Mouse (Mus musculus) MEL (cell line): Measurements from ENCODE around the gene Vps35l. TPM values are rescaled to one million over a fixed set of nuclear protein-coding genes. Genes with fewer than 3 reads are reported as not detected.

Experiments used
- DNase-seq: peaks from one replicate; pipeline ENCODE4 v3.0.0; 2011; ENCODE audit warnings: low read depth, low spot score
- H3K27ac ChIP-seq: 2 replicates; pipeline ENCODE4 v1.5.1; 2012; ENCODE audit warnings: low read depth, mild to moderate bottlenecking, control low read depth, low read length, moderate library complexity; ENCODE audit not compliant: control insufficient read depth
- H3K27me3 ChIP-seq, 2 experiments: fragments of 150-350 bp in 1 of 2; sonication (generic) in 1 of 2; 2 replicates each; pipeline ENCODE4 v1.6.1; 2012; ENCODE audit warnings: low read length in 2 of 2, mild to moderate bottlenecking in 2 of 2, improper control_type of control experiment in 1 of 2, moderate library complexity in 1 of 2; ENCODE audit not compliant: insufficient read depth in 2 of 2, control insufficient read depth in 1 of 2
- H3K36me3 ChIP-seq, 2 experiments: 2 replicates each; pipeline ENCODE4 v1.6.1; 2012 to 2014; ENCODE audit warnings: low read length in 2 of 2, improper control_type of control experiment in 1 of 2, inconsistent platforms in 1 of 2, mild to moderate bottlenecking in 1 of 2; ENCODE audit not compliant: insufficient read depth in 2 of 2, control insufficient read depth in 1 of 2
- H3K4me1 ChIP-seq, 2 experiments: fragments of 150-350 bp in 1 of 2; sonication (generic) in 1 of 2; 2 replicates each; pipeline ENCODE4 v1.6.1; 2012; ENCODE audit warnings: low read length in 2 of 2, improper control_type of control experiment in 1 of 2, mild to moderate bottlenecking in 1 of 2; ENCODE audit not compliant: insufficient read depth in 2 of 2, control insufficient read depth in 1 of 2
- H3K4me3 ChIP-seq, 2 experiments: fragments of 150-350 bp in 1 of 2; sonication (generic) in 1 of 2; 2 replicates each; pipeline ENCODE4 v1.5.1; 2012; ENCODE audit warnings: low read depth in 2 of 2, low read length in 2 of 2, mild to moderate bottlenecking in 2 of 2, moderate library complexity in 2 of 2, control low read depth in 1 of 2, improper control_type of control experiment in 1 of 2; ENCODE audit not compliant: control insufficient read depth in 1 of 2, insufficient read depth in 1 of 2
- H3K79me2 ChIP-seq: 2 replicates; pipeline ENCODE4 v1.6.1; 2012; ENCODE audit warnings: mild to moderate bottlenecking, low read length, moderate library complexity; ENCODE audit not compliant: control insufficient read depth, poor library complexity, insufficient read depth
- H3K9ac ChIP-seq: 2 replicates; pipeline ENCODE4 v1.6.1; 2012; ENCODE audit warnings: low read depth, mild to moderate bottlenecking, control low read depth, low read length, moderate library complexity; ENCODE audit not compliant: control insufficient read depth, poor library complexity, severe bottlenecking
- H3K9me3 ChIP-seq: fragments of 150-350 bp; sonication (generic); replicated peaks from 2 replicates; pipeline ENCODE4 v1.6.1; 2012; ENCODE audit warnings: mild to moderate bottlenecking, low read length, improper control_type of control experiment, moderate library complexity; ENCODE audit not compliant: insufficient read depth
- CHD1 ChIP-seq: IDR thresholded peaks from 2 replicates; pipeline ENCODE4 v1.6.1; 2012; ENCODE audit warnings: low read depth, mild to moderate bottlenecking, inconsistent platforms, low read length, improper control_type of control experiment
- E2F4 ChIP-seq: IDR thresholded peaks from 2 replicates; pipeline ENCODE4 v1.6.1; 2011; ENCODE audit warnings: low read depth, low read length, improper control_type of control experiment, borderline replicate concordance
- EP300 ChIP-seq, 2 experiments: IDR thresholded peaks; 2 replicates each; pipeline ENCODE4 v1.6.1; 2011; ENCODE audit warnings: improper control_type of control experiment in 2 of 2, low read length in 2 of 2, low read depth in 1 of 2, mild to moderate bottlenecking in 1 of 2
- ETS1 ChIP-seq: IDR thresholded peaks from 2 replicates; pipeline ENCODE4 v1.6.1; 2012; ENCODE audit warnings: low read depth, mild to moderate bottlenecking, inconsistent platforms, low read length, improper control_type of control experiment, moderate library complexity
- KAT2A ChIP-seq: conservative IDR thresholded peaks from 2 replicates; pipeline ENCODE4 v1.6.1; 2012; ENCODE audit warnings: low read depth, low read length, improper control_type of control experiment, inconsistent platforms
- MAFK ChIP-seq: IDR thresholded peaks from 2 replicates; pipeline ENCODE4 v1.6.1; 2011; ENCODE audit warnings: low read depth, mild to moderate bottlenecking, low read length, improper control_type of control experiment, borderline replicate concordance
- MYB ChIP-seq: IDR thresholded peaks from 2 replicates; pipeline ENCODE4 v1.6.1; 2011; ENCODE audit warnings: mild to moderate bottlenecking, low read depth, low read length, improper control_type of control experiment
- MYC ChIP-seq: IDR thresholded peaks from 2 replicates; pipeline ENCODE4 v1.6.1; 2011; ENCODE audit warnings: low read depth, mild to moderate bottlenecking, low read length, improper control_type of control experiment, moderate library complexity
- RAD21 ChIP-seq: IDR thresholded peaks from 2 replicates; pipeline ENCODE4 v1.6.1; 2011; ENCODE audit warnings: mild to moderate bottlenecking, low read depth, low read length, improper control_type of control experiment
- SIN3A ChIP-seq: IDR thresholded peaks from 2 replicates; pipeline ENCODE4 v1.6.1; 2012; ENCODE audit warnings: low read length, improper control_type of control experiment, inconsistent platforms
- TCF12 ChIP-seq: IDR thresholded peaks from 2 replicates; pipeline ENCODE4 v1.6.1; 2014; ENCODE audit warnings: low read depth, mild to moderate bottlenecking, inconsistent platforms, low read length, improper control_type of control experiment, moderate library complexity
- USF1 ChIP-seq: IDR thresholded peaks from 2 replicates; pipeline ENCODE4 v1.6.1; 2014; ENCODE audit warnings: low read depth, mild to moderate bottlenecking, inconsistent platforms, low read length, improper control_type of control experiment, moderate library complexity
- ZC3H11A ChIP-seq: IDR thresholded peaks from 2 replicates; pipeline ENCODE4 v1.6.1; 2012; ENCODE audit warnings: low read depth, mild to moderate bottlenecking, inconsistent platforms, low read length, improper control_type of control experiment
- ZMIZ1 ChIP-seq: IDR thresholded peaks from 2 replicates; pipeline ENCODE4 v1.6.1; 2012; ENCODE audit warnings: low read depth, mild to moderate bottlenecking, inconsistent platforms, low read length, improper control_type of control experiment, moderate library complexity
- polyA plus RNA-seq, 2 experiments: library from polyadenylated mRNA; stranded (reverse) in 1 of 2; unstranded in 1 of 2; fragments of >175 nt in 1 of 2; fragments of >200 nt in 1 of 2; gene quantifications; 2 replicates each; pipeline versions ENCODE4 v1.2.1 to v1.2.4; 2012; ENCODE audit warnings: low replicate concordance in 2 of 2, low read depth in 1 of 2; ENCODE audit not compliant: insufficient read length in 2 of 2, insufficient read depth in 1 of 2, missing spikeins in 1 of 2
- total RNA-seq: library from RNA; depleted of rRNA; stranded (reverse); fragments of 300-350 nt; gene quantifications from 2 replicates; pipeline ENCODE4 v1.2.3, GENCODE M21; 2012

The Vps35l gene
- total and polyA plus RNA-seq, 3 experiments: 37.6 to 87.4 TPM; not detected in 1

DNA sequence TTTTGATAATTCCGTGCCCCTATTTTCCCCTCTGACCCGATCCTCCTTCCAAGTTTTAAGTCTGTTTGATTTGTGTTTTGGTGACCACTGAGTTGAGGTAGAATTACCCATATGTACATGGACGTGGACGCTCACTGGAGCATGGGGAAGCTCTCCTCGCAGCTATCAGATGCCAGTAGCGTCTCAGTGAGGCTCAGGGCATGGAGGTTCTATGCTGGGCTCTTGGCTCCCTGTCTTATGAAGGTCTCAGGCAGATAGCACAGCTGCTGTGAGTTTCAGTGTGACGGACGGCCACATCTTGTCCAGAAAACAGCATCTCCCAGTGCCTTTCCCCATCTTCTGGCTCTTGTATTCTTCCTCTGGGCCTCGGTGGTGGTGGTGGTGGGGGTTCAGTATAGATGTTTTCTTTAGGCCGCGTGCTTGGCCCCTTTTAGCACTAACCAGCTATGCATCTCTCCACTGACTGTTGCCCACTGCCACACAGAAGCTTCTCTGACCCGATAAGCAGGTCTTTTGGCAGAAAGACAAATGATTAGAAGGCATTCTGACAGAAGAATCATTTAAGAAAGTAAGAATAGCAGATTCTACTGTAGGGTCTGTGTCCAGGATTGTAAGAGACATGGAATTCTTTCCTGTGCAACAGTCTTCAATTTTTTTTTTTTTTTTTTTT lies 82.0 kb downstream of the Vps35l start (continued):
- TF ChIP-seq TCF12: peak; percentile 64
- no peak for TF ChIP-seq ZMIZ1
- TF ChIP-seq SIN3A: peak; percentile 57
- TF ChIP-seq, all 39 proteins: peak for 12

DNA sequence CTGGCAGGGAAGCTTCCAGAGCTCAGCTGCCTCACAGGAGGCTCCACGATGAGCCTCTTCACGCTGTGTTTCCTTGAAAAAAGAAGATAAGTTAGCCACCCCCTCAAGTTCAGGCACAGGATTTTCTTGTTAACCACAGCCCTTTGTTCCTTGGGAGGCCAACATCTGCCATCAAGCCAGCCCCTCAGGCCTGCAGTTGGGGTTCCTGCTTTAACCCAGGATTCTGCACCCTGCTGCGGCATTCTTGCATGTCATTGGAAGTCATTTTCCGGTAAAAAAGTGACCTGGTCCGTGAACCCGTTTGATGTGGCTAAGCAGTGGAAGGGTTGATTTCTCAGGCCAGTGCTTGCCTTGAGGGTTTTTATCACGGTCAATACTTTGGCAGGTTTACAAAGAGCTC lies 84.4 kb downstream of the Vps35l start:
- TF ChIP-seq EP300 (IDR thresholded peaks at IDR 0.05; ENCODE audit: low read depth in 1 of 2, low read length in 2 of 2) (no peak), MYB (no peak)
- Histone ChIP-seq H3K9me3 (no peaks in the 10 kb centered on the region), H3K9ac (no peak overlapping the region), H3K79me2 (no peaks in the 10 kb centered on the region), H3K36me3 (peaks cover 4 to 13% of the 10 kb centered on the region in 2 experiments), H3K4me1 (peaks cover 7 to 18% of the 10 kb centered on the region in 2 experiments; a peak in 3 of 4 replicates), H3K4me3 (no peak overlapping the region), H3K27me3 (no peaks in the 10 kb centered on the region), H3K27ac (no peak overlapping the region)
- no peak for DNase-seq

DNA sequence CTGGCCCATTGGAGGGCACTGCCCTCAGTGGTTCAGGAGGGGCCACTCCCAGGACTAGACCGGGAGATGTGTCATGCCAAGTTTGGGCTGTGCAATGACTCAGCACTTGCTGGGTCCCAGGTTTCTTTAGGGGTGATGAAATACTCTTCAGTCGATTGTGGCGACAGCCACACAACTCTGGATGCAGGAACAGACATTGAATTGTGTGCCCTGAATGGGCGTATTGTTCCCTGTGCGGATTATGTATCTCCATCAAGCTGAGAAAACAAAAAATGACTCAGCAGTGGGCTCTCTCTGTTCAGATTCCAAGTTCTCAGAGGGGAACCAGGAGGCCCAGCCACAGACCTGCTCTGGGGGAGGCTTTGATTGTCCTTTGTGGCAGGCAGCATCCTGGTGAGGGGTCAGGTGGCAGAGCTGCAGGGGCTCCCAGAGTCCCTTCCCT lies 88.0 kb downstream of the Vps35l start:
- Histone ChIP-seq H3K79me2 (no peaks in the 10 kb centered on the region), H3K9me3 (no peaks in the 10 kb centered on the region), H3K36me3 (peaks cover 4 to 7% of the 10 kb centered on the region in 2 experiments), H3K27ac (no peak overlapping the region), H3K4me3 (no peak overlapping the region), H3K4me1 (peaks cover 7 to 9% of the 10 kb centered on the region in 2 experiments; a peak in 3 of 4 replicates), H3K27me3 (no peaks in the 10 kb centered on the region), H3K9ac (no peak overlapping the region)
- 0 out of 2 replicates have a peak, but pooled peaks have one; percentile 51 for TF ChIP-seq ETS1
- no peak for TF ChIP-seq KAT2A
- TF ChIP-seq EP300 (IDR thresholded peaks at IDR 0.05; ENCODE audit: low read depth in 1 of 2, low read length in 2 of 2): 0 out of 4 replicates have a peak, but pooled peaks of 1 of the 2 experiments have one; percentile 4
- DNase-seq: peak; percentile 54

DNA sequence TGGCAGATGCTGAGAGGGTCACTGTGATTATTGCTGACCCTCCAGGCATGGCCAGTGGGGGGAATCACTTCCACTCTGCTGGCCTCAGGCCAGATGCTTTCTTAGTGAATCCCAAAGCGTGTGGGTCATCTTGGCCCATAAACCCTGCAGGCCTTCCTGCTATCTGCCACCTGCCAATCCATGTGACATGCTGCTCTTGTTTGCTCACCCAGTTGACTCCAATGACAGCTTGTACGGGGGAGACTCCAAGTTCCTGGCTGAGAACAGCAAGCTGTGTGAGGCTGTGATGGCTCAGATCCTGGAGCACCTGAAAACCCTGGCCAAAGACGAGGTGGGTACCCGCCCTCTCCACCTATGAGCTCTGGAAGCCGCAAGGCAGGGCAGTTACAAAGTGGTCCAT lies 97.9 kb downstream of the Vps35l start:
- Histone ChIP-seq H3K27ac (no peak overlapping the region), H3K4me3 (no peak overlapping the region), H3K79me2 (no peaks in the 10 kb centered on the region), H3K9ac (no peak overlapping the region)
- TF ChIP-seq RAD21: no peak
- no peak for TF ChIP-seq USF1
- TF ChIP-seq E2F4: no peak
- no peak for TF ChIP-seq ETS1
- no peak for TF ChIP-seq ZC3H11A
- no peak for TF ChIP-seq MAFK
- no peak for TF ChIP-seq CHD1
- TF ChIP-seq MYC: no peak
- TF ChIP-seq, all 39 proteins: peak for 0
- H3K4me1 ChIP-seq: peaks cover 0 to 2% of the 10 kb centered on the region in 2 experiments; a peak in 1 of 4 replicates
- no peaks in the 10 kb centered on the region for H3K9me3 ChIP-seq
- no peaks in the 10 kb centered on the region for H3K36me3 ChIP-seq
- DNase-seq: no peak
- H3K27me3 ChIP-seq: no peaks in the 10 kb centered on the region
